Mouse (Mus musculus): Measurements from ENCODE around the gene Tbc1d5. TPM values are rescaled to one million over a fixed set of nuclear protein-coding genes. Genes with fewer than 3 reads are reported as not detected.

Gene Tbc1d5
- total and polyA plus RNA-seq, 3 experiments: 6.6 to 13.9 (median 7.7) TPM

- no peak overlapping the region for H3K4me3 ChIP-seq (replicated peaks in 1 of 3; ENCODE audit: low read depth in 2 of 3, low read length in 2 of 3, poor library complexity in 1 of 3)
- dilution Hi-C loops (cut with MboI; ENCODE audit: extremely low pct_ligation_motif_present, extremely low pct_unique_long_range_greater_than_20kb, low sequenced_read_pairs) (no loop called here), in situ Hi-C loops (cut with MboI; ENCODE audit: low pct_ligation_motif_present, low pct_unique_long_range_greater_than_20kb, low sequenced_read_pairs) (no loop called here)
- H3K9me3 ChIP-seq (replicated peaks; ENCODE audit: low read length): no peaks in the 10 kb centered on the region
- H3K27ac ChIP-seq (ENCODE audit: insufficient read depth, low read depth): no peak overlapping the region
- no peak for DNase-seq (ENCODE audit: extremely low read depth)
- H3K4me1 ChIP-seq (ENCODE audit: control insufficient read depth in 1 of 2, insufficient read depth in 2 of 2): no peaks in the 10 kb centered on the region
- no peaks in the 10 kb centered on the region for H3K27me3 ChIP-seq (replicated peaks)
- TF ChIP-seq ZNF384 (IDR thresholded peaks at IDR 0.05; ENCODE audit: low read depth, low read length) (no peak), SIN3A (IDR thresholded peaks at IDR 0.05; ENCODE audit: low read length) (no peak), MAZ (IDR thresholded peaks at IDR 0.05; ENCODE audit: low read depth, low read length) (no peak), USF2 (conservative IDR thresholded peaks at IDR 0.05; ENCODE audit: low read depth, low read length) (no peak), CTCF (conservative IDR thresholded peaks at IDR 0.05 in 1 of 2, IDR thresholded peaks at IDR 0.05 in 1 of 2; ENCODE audit: low read depth in 2 of 2, low read length in 2 of 2) (no peak), ZMIZ1 (IDR thresholded peaks at IDR 0.05; ENCODE audit: low read depth, low read length) (no peak), PAX5 (IDR thresholded peaks at IDR 0.05; ENCODE audit: low read length) (no peak), MEF2A (IDR thresholded peaks at IDR 0.05; ENCODE audit: borderline replicate concordance, low read depth, low read length) (no peak), MAX (IDR thresholded peaks at IDR 0.05; ENCODE audit: low read length) (no peak), MAFK (IDR thresholded peaks at IDR 0.05; ENCODE audit: insufficient replicate concordance, low read length) (no peak), RCOR1 (conservative IDR thresholded peaks at IDR 0.05; ENCODE audit: low read depth, low read length) (no peak), ZC3H11A (IDR thresholded peaks at IDR 0.05; ENCODE audit: low read depth, low read length) (no peak)
- H3K9ac ChIP-seq (ENCODE audit: insufficient read depth, low read depth): no peak overlapping the region
- no peaks in the 10 kb centered on the region for H3K79me2 ChIP-seq (replicated peaks; ENCODE audit: control insufficient read depth, extremely low read depth, insufficient read depth, poor library complexity, severe bottlenecking)
- no peak overlapping the region for H3K4me2 ChIP-seq (ENCODE audit: insufficient read depth, low read depth, poor library complexity, severe bottlenecking)
- peaks cover 9 to 63% of the 10 kb centered on the region in 2 experiments for H3K36me3 ChIP-seq (replicated peaks in 1 of 2; ENCODE audit: control insufficient read depth in 1 of 2, insufficient read depth in 1 of 2, low read length in 1 of 2)
These were observed 442.1 kb downstream of the Tbc1d5 start for GRCm38 (mm10) chr17:50737068-50737467.

GRCm38 (mm10) chr17:50735955-50736533 lies 443.1 kb downstream of the Tbc1d5 start:
- Histone ChIP-seq H3K79me2 (replicated peaks; ENCODE audit: control insufficient read depth, extremely low read depth, insufficient read depth, poor library complexity, severe bottlenecking) (no peaks in the 10 kb centered on the region), H3K4me1 (ENCODE audit: control insufficient read depth in 1 of 2, insufficient read depth in 2 of 2) (no peaks in the 10 kb centered on the region), H3K9ac (ENCODE audit: insufficient read depth, low read depth) (no peak overlapping the region), H3K36me3 (replicated peaks in 1 of 2; ENCODE audit: control insufficient read depth in 1 of 2, insufficient read depth in 1 of 2, low read length in 1 of 2) (peaks cover 6 to 54% of the 10 kb centered on the region in 2 experiments), H3K4me3 (replicated peaks in 1 of 3; ENCODE audit: low read depth in 2 of 3, low read length in 2 of 3, poor library complexity in 1 of 3) (no peak overlapping the region), H3K9me3 (replicated peaks; ENCODE audit: low read length) (no peaks in the 10 kb centered on the region), H3K27ac (ENCODE audit: insufficient read depth, low read depth) (no peak overlapping the region), H3K4me2 (ENCODE audit: insufficient read depth, low read depth, poor library complexity, severe bottlenecking) (no peak overlapping the region), H3K27me3 (replicated peaks) (no peaks in the 10 kb centered on the region)
- in situ Hi-C loops (cut with MboI; ENCODE audit: low pct_ligation_motif_present, low pct_unique_long_range_greater_than_20kb, low sequenced_read_pairs) (no loop called here), dilution Hi-C loops (cut with MboI; ENCODE audit: extremely low pct_ligation_motif_present, extremely low pct_unique_long_range_greater_than_20kb, low sequenced_read_pairs) (no loop called here)
- no peak for DNase-seq (ENCODE audit: extremely low read depth)
- TF ChIP-seq NELFE (IDR thresholded peaks at IDR 0.05; ENCODE audit: low read depth, low read length) (no peak), MXI1 (IDR thresholded peaks at IDR 0.05; ENCODE audit: low read depth, low read length) (no peak), MEF2A (IDR thresholded peaks at IDR 0.05; ENCODE audit: borderline replicate concordance, low read depth, low read length) (no peak), IRF4 (IDR thresholded peaks at IDR 0.05; ENCODE audit: low read depth, low read length) (no peak), BHLHE40 (IDR thresholded peaks at IDR 0.05; ENCODE audit: low read depth, low read length) (no peak), POLR2A (IDR thresholded peaks at IDR 0.05; ENCODE audit: low read depth, low read length) (no peak)
